Mouse (Mus musculus): ENCODE data around the gene Bloc1s3.
"Not testable (repeated sequence)": the region's sequence is repeated elsewhere in the genome, so short reads cannot be mapped to it uniquely, and the experiment has no call there.

Gene Bloc1s3

DNA sequence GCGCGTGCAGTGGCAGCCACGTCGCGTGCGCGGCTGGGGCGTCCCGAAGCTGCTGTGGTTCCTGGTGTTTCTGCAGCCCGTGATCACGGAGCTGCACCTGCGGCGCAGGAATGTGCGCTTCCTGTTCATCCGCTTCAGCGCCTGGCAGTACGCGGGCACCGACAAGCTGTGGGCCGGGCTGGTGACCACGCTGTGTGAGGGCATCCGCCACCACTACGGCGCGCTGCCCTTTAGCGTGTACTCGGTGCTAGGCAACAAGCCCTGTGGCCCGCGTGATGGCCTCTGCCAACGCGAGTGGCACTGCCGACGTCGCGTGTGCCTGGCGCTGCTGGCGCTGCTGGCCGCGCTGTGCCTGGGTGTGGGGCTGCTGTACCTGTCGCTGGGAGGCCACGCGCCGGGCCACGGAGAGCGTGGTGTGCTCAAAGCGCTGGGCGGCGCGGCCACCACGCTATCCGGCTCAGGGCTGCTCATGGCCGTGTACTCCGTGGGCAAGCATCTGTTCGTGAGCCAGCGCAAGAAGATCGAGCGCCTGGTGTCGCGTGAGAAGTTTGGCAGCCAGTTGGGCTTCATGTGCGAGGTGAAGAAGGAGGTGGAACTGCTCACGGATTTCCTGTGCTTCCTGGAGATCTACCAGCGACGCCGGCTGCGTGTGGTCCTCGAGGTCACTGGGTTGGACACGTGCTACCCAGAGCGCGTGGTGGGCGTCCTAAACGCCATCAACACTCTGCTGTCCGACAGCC lies 15.0 kb upstream of the Bloc1s3 start:
- in situ Hi-C loops (cut with MboI; ENCODE audit: unreplicated experiment in 2 of 2) = no loop called here

- in situ Hi-C loops (cut with MboI; ENCODE audit: unreplicated experiment in 2 of 2) = no loop called here
These were observed 11.9 kb upstream of the Bloc1s3 start for GRCm38 (mm10) chr7:19520032-19520431.

DNA sequence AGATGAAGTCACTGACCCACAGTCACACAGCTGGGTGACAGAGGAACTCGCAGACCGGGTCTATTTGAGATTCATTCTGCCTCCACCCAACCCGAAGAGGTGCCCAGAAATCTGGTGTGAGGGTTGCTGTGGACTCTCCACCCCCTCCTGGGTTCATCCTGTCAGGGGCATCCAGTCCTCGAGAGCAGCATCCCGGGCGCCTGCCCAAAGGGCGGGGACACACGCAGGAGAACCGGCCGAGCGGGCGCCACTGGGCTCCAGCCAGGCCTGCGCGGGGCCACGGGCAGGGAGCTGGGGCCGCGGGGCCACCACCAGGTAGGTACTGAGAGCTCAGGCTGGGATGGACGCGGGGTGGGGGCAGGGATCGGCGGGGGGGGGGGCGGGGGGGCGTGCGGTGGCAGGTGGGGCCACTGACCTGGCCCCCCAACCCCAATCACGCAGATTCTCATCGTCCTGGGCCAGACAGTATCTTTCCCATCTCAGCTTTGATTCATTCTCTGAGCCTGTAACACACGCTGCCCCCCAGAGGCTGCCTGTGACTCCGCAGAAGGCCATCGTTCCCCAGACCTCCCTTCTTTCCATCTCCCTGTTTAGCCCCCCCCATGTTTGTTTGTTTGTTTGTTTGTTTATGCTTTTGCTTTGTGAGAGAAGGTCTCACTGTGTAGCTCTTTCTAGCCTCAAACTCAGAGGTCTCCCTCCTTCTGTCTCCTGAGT lies 9.6 kb upstream of the Bloc1s3 start, which contains the start of gene Nkpd1:
TSS of gene Nkpd1 (plus strand) at position 187 of the 714 bp plus-strand sequence.
- in situ Hi-C loops (cut with MboI; ENCODE audit: unreplicated experiment in 2 of 2) = no loop called here

- in situ Hi-C loops (cut with MboI; ENCODE audit: unreplicated experiment in 2 of 2) = no loop called here
These were observed 4.2 kb upstream of the Bloc1s3 start for GRCm38 (mm10) chr7:19512353-19512752.

- in situ Hi-C loops (cut with MboI; ENCODE audit: unreplicated experiment in 2 of 2) = not testable (repeated sequence)
These were observed 3.8 kb upstream of the Bloc1s3 start for GRCm38 (mm10) chr7:19511934-19512333.

DNA sequence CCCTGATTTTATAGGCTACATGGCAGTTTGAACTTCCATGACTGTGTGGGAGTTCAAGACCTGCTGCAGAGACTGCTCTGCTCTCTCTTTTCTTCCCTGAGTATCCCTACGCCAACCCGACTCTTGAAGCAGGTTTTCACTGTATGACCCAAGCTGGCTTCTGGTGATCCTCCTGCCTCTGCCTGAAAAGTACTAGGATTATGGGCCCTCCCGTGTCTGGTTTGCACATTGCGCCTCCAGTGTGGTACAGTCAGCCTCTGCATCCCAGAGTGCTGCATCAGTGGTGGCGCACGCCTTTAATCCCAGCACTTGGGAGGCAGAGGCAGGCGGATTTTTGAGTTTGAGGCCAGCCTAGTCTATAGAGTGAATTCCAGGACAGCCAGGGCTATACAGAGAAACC lies 1.6 kb upstream of the Bloc1s3 start:
- in situ Hi-C loops (cut with MboI; ENCODE audit: unreplicated experiment in 2 of 2) = loop anchor here (5.0 to 10.0 kb wide), 3 partner anchors 33 to 105 kb away; partner anchors contain the start of genes Gemin7 (in 1 of the 2) and Zfp296 (in 1 of the 2)

GRCm38 (mm10) chr7:19508924-19509568 lies 879 bp upstream of the Bloc1s3 start:
- in situ Hi-C loops (cut with MboI; ENCODE audit: unreplicated experiment in 2 of 2) = loop anchor here (5.0 to 10.0 kb wide), 3 partner anchors 33 to 106 kb away; partner anchors contain the start of genes Gemin7 (in 1 of the 2) and Zfp296 (in 1 of the 2)

DNA sequence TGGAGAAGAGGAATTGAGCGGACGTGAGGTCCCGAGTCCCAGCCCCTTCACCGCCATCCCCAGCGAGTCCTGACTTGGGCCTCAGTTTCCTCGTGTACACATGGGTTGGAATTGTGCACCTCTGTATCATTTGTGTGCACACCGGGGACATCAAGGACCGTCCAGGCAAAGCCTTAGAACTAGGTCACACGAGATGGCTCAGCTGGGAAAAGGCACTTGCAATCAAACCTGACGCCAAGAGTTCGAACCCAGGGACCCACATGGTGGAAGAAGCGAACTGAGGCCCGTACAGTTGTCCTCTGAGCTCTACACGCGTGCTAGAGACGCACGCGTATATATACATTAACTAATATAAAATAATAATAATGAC lies 570 bp downstream of the Bloc1s3 start:
- in situ Hi-C loops (cut with MboI; ENCODE audit: unreplicated experiment in 2 of 2) = loop anchor here (5.0 to 10.0 kb wide), 3 partner anchors 35 to 107 kb away; partner anchors contain the start of genes Gemin7 (in 1 of the 2) and Zfp296 (in 1 of the 2)

DNA sequence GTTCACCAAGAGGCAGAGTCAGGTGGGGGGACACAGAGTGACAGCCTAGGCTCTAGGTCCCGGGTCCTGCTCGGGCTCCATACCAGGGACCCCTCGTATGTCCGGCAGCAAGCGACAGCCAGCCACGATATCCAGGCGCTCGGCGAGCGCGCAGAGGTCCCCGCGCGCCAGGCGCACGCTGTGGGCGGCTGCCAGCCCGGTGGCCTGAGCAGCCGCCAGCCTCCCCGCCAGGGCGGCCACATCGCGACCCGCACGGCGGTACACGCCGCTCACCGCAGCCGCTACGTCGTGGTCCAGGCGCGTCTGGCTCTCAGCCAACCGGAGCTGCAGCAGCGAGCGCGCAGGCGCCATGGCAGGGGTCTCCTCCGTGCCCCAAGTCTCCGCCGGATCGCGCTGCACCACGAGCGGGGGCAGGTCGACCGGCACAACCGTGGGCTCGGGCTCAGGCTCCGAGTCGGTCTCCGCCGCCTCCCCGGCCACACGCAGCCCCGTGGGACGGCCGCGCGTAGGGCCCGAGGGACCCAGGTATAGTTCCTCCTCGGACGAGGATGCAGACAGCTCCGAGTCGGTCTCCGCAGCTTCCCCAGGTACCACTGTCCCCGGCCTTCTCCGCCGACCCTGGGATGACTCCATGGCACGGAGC lies 1.1 kb downstream of the Bloc1s3 start:
- in situ Hi-C loops (cut with MboI; ENCODE audit: unreplicated experiment in 2 of 2) = loop anchor here (5.0 to 10.0 kb wide), 3 partner anchors 35 to 108 kb away; partner anchors contain the start of genes Gemin7 (in 1 of the 2) and Zfp296 (in 1 of the 2)

GRCm38 (mm10) chr7:19506326-19506725 lies 1.8 kb downstream of the Bloc1s3 start:
- in situ Hi-C loops (cut with MboI; ENCODE audit: unreplicated experiment in 2 of 2) = loop anchor here (5.0 to 10.0 kb wide), 3 partner anchors 36 to 108 kb away; partner anchors contain the start of genes Gemin7 (in 1 of the 2) and Zfp296 (in 1 of the 2)

- in situ Hi-C loops (cut with MboI; ENCODE audit: unreplicated experiment in 2 of 2) = loop anchor here (5.0 to 10.0 kb wide), 3 partner anchors 84 to 209 kb away; no protein-coding TSS in a partner anchor
These were observed 4.6 kb downstream of the Bloc1s3 start for GRCm38 (mm10) chr7:19503481-19504068.

- in situ Hi-C loops (cut with MboI; ENCODE audit: unreplicated experiment in 2 of 2) = loop anchor here (5.0 to 10.0 kb wide), 3 partner anchors 86 to 211 kb away; no protein-coding TSS in a partner anchor
These were observed 6.5 kb downstream of the Bloc1s3 start for GRCm38 (mm10) chr7:19501658-19502057.

DNA sequence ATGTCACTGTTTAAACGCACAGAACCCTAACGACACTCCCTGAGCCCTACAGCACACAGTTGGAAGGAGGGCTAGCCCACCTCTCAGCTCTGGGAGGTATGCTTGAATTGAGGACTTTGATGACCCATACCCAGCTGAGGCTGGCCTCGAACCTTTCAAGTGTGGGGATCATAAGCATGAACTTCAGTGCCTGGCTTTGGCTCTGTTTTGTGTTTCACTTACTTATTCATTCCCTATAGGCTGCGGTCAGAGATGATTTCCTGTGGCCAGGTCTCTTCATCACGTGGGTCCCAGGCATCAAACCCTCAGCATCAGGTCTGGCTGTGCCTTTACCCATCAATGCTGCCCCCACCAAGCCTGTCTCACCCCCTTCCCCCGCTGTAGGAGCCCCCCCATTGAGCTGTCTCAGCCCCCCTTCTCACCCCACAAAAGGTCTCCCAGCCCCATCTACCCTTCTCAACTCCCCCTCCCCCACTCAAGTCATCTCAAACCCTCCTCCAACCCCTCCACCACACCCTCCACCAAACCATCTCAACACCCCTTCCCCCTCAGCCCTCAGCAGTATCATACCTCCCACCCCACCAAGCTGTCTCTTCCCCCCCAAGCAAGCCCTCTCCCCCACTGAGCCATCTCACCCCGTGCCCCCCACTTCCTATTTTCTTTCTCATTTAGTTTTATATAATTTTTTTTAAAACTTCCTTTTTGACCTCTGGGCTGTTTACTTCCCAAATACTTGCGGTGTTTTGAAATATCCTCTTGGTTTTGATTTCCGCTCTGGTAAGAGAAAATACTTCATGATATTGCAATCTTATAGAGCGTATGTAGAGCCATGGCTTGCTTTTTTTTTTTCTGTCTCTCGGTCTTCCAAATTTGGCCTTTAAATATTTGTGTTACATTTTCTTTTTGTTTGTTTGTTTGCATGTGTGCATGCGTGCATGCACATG lies 7.5 kb downstream of the Bloc1s3 start:
- in situ Hi-C loops (cut with MboI; ENCODE audit: unreplicated experiment in 2 of 2) = loop anchor here (5.0 to 10.0 kb wide), 3 partner anchors 87 to 212 kb away; no protein-coding TSS in a partner anchor

- in situ Hi-C loops (cut with MboI; ENCODE audit: unreplicated experiment in 2 of 2) = loop anchor here in 1 of 2 experiments (5.0 kb wide), 1 partner anchor 36 kb away; the partner anchor contains the start of gene Exoc3l2
These were observed 9.8 kb downstream of the Bloc1s3 start for GRCm38 (mm10) chr7:19498326-19498725.

DNA sequence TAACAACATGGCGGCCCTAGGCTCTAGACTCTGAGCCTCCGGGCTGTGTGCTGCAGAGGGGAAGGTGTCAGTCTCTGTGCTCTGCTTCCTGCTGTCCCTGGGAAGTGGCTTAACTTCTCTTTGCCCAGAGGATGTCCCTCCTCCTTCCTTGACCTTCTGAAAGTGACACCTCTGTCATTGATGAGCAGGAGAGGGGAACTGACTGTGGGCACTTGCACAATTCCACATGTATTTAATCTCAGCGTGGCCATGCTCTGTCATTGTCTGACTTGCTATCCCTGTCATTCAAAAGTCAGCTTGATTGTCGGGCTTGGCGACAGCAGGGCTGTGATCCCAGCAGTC lies 12.0 kb downstream of the Bloc1s3 start:
- in situ Hi-C loops (cut with MboI; ENCODE audit: unreplicated experiment in 2 of 2) = loop anchor here in 1 of 2 experiments (5.0 kb wide), 1 partner anchor 34 kb away; the partner anchor contains the start of gene Exoc3l2

- in situ Hi-C loops (cut with MboI; ENCODE audit: unreplicated experiment in 2 of 2) = loop anchor here in 1 of 2 experiments (5.0 kb wide), 1 partner anchor 33 kb away; the partner anchor contains the start of gene Exoc3l2
These were observed 12.5 kb downstream of the Bloc1s3 start for GRCm38 (mm10) chr7:19495521-19496213.

DNA sequence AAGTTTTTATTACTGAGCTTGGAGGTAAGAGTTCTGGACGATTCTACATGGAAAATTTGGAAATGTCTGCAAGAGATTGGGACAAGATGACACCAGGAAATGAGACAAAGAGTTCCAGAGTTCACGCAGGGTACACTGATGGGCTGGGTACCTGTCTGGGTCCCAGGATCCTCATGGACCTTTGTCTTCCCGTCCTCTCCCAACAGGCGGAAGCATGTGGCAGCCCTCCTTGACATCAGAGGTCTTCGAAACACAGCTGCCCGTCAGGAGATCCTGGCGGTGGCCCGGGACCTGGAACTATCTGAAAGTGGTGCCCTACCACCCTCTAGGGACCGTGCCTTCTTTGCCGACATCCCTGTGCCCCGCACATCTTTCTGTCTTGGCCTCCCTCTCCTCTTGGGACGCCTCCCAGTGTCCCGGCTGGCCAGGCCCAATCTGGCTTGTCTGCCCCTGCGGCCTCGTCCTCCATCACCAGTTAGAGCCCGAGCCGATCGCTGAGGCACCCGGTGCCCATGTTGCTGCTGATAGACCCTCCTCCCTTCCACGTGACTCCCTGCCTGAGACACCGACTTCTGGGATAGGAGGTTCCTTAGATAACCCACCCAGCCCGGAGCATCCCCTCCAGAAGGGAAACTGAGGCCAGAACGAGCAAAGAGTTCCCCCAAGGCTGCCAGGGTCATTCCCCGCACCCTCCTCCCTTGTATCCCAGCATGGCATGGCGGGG lies 13.3 kb downstream of the Bloc1s3 start:
- in situ Hi-C loops (cut with MboI; ENCODE audit: unreplicated experiment in 2 of 2) = loop anchor here in 1 of 2 experiments (5.0 kb wide), 1 partner anchor 33 kb away; the partner anchor contains the start of gene Exoc3l2
